Mouse (Mus musculus) spleen, adult 2 months (tissue): Measurements from ENCODE around the gene Pdia5.

ENCODE experiments used
- CTCF ChIP-seq: fragments of 200-500 bp; IDR thresholded peaks from 2 replicates; pipeline ENCODE4 v1.5.1; 2011; ENCODE audit warnings: mild to moderate bottlenecking, inconsistent platforms; ENCODE audit not compliant: insufficient read depth, insufficient read length, insufficient replicate concordance; ENCODE audit errors: extremely low read depth
- POLR2A ChIP-seq: fragments of 200-500 bp; IDR thresholded peaks from 2 replicates; pipeline ENCODE4 v1.6.1; 2011; ENCODE audit warnings: low read depth, low read length, inconsistent platforms

DNA sequence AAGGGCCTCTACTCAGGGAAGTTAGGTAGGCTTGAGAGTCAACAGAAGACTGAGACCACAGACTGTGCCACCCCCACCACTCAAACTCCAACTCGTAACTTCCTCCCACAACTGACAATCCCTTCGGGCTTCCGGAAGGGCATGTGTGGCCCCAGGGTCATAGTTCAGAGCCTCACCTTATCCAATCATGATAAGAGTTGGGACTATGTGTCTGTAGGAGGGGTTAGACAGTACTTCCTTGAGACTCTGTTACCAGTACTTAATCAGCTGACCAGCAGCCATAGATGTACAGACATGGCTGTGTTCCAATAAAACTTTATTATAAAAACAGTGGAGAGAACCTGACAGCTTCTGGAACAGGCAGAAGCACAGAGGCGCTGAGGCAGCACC, 48.7 kb downstream of the Pdia5 start:
- TF ChIP-seq POLR2A: no peak
- TF ChIP-seq CTCF: no peak
